Mouse (Mus musculus) right cerebral cortex, postnatal 4 days (tissue): Measurements from ENCODE around the gene Vmn1r188.
"Not testable (repeated sequence)": the region's sequence is repeated elsewhere in the genome, so short reads cannot be mapped to it uniquely, and the experiment has no call there.

Experiments used
- DNase-seq: peaks from one replicate; pipeline ENCODE4 v3.0.0-alpha.2; 2022

Vmn1r188 gene

GRCm38 (mm10) chr13:22084140-22084539 lies at the start of gene Vmn1r188:
Vmn1r188 (plus strand) TSS chr13:22084440.
- DNase-seq: not testable (repeated sequence)

DNA sequence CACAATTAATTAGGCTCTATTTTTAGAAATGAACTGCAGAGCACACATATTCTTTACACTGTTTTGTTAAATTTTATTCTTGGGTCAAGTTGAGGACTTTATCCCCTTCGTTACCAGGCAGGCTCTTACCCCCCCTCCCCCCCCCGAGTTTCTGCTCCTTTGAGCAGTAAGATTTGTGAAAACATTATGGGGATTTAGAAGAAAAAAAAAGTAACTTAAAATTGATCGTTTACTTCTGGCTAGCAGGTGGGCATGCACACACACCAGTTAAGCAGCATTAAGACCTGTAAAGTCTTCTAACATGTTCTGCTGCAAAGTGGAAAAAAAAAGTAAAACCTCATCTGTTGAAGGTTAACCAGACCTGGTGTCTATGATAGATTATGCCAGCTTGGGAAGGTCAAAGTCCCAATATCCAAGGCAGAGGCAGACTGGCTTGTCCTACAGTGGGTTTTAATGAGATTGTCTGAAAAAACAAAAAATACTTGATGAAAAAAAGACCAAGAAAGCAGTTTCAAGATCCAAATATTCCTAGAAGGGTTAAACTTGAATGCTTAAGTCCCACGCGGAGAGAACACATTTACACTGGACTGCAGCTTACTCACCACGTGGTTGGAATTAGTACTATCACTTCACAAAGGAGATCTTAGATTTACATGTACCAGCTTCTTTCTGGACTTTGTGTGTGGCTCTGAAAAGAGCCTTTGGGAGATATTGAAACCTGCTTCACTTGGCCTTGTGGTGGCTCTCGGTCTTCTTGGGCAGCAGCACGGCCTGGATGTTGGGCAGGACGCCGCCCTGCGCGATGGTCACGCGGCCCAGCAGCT lies 49.6 kb upstream of the Vmn1r188 start:
- DNase-seq: no peak

- DNase-seq: peak; percentile 71
Measured at GRCm38 (mm10) chr13:22035267-22036148, 48.7 kb upstream of the Vmn1r188 start, which contains the start of the genes Hist1h2ah and Hist1h2bk. Hist1h2ah (minus strand) TSS chr13:22035568. Hist1h2bk (plus strand) TSS chr13:22035870.

DNA sequence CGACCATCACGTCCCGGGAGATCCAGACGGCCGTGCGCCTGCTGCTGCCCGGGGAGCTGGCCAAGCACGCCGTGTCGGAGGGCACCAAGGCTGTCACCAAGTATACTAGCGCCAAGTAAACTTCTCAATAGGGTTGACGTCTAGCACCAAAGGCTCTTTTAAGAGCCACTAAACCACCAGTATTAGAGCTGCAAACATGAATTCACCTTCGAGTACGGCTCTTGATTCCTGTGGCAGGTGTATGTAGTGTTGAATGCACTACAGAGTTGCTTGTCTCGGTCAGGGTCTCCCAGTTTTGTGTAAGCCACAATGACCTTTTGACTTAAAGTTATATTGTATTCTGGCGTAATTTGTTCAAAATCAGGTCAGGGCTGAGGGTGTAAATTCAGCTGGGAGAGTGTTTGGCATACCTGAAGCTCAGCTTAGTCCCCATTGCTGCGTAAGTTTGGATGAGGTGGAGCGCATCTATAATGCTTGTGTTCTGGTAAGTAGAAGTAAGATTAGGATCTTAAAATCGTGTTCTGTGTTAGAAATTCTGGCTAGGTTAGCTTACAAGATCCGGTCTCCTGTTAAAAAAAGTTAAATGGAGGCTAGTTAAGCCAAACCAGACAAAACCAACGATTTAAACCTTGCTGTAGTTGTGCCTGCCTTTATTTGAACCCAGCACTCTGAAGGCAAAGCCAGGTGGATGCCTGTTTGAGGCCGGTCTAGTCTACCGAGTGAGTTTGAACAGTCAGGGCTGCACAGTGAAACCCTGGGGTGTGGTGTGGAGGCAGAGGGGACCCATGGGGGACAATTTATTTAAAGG lies 47.9 kb upstream of the Vmn1r188 start:
- no peak for DNase-seq

GRCm38 (mm10) chr13:22036986-22037385 lies 47.3 kb upstream of the Vmn1r188 start:
- DNase-seq: no peak

- no peak for DNase-seq
Measured at GRCm38 (mm10) chr13:22037415-22037814, 46.8 kb upstream of the Vmn1r188 start.

DNA sequence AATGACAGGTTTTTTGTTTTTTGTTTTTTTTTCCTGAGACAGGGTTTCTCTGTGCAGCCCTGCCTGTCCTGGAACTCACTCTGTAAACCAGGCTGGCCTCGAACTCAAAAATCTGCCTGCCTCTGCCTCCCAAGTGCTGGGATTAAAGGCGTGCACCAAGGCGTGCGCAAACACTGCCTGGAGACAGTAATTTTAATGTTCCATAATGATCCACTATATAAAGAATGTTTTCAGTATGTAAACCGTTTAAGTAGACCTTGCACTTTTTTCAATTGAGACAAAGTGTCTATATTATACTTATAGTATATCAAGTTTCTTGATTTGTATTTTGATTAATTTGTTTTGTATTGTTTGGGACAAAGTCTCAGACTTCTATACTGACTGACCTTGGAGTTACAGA lies 44.9 kb upstream of the Vmn1r188 start:
- DNase-seq: no peak

DNA sequence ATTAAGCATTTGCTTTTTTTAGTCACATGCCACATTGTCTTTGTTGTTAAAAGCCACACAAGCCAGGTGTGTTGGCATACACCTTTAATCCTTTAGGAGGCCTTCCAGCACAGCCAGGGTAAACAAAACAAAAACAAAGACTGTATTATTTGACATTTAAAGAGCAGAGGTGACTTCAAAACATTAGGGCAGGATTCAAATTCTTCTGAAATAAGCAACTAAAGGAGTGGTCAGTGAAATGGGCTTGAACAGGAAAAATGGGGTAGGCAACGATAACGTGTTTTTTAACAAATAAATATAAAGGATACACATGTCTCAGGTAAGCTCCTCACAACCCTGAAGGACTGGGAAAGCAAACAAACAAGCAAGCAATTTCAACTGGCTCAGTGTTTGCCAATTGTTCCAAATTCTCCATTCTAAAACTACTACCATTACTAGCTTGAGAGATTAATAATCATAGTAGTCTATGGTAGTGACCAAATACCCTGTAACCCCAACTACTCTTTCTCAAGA lies 44.2 kb upstream of the Vmn1r188 start:
- no peak for DNase-seq

DNA sequence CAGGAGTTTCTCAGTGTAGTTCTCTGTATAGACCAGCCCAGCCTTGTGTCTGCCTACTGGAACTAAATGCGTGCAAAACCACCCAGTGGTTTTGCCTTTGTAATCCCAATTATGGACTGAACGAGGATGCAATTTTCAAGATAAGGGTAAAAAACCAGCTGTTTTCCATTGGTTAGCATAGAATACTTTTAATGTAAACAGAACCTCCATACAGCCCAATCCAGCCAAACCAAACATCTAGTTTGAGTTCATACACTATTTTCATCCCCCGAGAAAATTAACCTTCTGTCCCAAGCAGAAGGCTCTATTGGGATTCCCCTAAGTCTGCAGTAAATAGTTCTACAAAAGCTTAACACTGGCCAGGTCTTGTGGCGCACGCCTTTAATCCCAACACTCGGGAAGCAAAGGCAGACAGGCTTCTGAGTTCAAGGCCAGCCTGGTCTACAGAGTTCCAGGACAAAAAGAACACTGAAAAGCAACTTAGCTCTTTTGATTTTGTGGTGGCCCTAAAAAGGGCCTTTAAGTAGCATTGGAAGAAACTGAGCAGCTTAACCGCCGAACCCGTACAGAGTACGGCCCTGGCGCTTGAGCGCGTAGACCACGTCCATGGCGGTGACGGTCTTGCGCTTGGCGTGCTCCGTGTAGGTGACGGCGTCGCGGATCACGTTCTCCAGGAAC lies 43.6 kb upstream of the Vmn1r188 start:
- DNase-seq: no peak

DNA sequence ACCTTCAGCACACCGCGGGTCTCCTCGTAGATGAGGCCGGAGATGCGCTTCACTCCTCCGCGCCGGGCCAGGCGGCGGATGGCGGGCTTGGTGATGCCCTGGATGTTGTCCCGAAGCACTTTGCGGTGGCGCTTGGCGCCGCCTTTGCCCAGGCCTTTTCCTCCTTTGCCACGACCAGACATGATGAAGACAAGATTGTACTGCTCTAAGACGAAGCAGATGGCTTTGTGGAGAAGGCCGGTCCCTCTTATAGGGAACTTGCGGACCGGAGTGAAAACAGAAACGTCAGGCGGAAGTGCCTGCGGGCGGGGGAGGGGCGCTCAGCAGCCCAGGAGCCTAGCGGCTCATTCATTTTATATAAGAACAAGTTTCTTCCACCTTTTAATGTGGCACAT lies 43.1 kb upstream of the Vmn1r188 start, which contains the start of gene Hist1h4i:
Hist1h4i (minus strand) TSS at position 221 of the 395 bp plus-strand sequence.
- DNase-seq: peak; percentile 96

- no peak for DNase-seq
Measured at GRCm38 (mm10) chr13:22041651-22042567, 42.3 kb upstream of the Vmn1r188 start.

DNA sequence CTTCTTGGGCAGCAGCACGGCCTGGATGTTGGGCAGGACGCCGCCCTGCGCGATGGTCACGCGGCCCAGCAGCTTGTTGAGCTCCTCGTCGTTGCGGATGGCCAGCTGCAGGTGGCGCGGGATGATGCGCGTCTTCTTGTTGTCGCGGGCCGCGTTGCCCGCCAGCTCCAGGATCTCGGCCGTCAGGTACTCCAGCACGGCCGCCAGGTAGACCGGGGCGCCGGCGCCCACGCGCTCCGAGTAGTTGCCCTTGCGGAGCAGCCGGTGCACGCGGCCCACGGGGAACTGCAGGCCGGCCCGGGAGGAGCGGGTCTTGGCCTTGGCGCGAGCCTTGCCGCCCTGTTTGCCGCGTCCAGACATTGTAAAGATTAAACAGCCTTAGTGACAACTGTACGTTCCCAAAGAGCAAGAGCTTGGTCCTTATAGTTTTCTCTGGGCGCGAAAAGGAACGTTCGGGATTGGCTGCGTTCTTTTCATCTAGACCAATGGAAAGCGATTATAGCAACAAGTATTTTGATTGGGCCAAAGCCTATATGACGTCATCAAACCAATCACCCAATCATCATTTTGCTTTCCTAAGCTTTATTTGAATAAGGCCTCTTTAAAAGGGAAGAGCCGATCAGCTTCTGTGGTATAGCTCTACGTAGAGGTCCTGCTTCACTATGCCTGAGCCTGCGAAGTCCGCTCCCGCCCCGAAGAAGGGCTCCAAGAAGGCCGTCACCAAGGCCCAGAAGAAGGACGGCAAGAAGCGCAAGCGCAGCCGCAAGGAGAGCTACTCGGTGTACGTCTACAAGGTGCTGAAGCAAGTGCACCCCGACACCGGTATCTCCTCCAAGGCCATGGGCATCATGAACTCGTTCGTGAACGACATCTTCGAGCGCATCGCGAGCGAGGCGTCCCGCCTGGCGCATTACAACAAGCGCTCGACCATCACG lies 41.4 kb upstream of the Vmn1r188 start, which contains the start of the genes Hist1h2ag and Hist1h2bj:
Hist1h2ag (minus strand) TSS at position 377 of the 935 bp plus-strand sequence.
Hist1h2bj (plus strand) TSS at position 647 of the 935 bp plus-strand sequence.
- DNase-seq: peak; percentile 57

- DNase-seq: no peak
Measured at GRCm38 (mm10) chr13:22043503-22044431, 40.5 kb upstream of the Vmn1r188 start.

- DNase-seq: no peak
Measured at GRCm38 (mm10) chr13:22044432-22045155, 39.6 kb upstream of the Vmn1r188 start.

GRCm38 (mm10) chr13:22045311-22045710 lies 38.9 kb upstream of the Vmn1r188 start:
- DNase-seq: no peak

- DNase-seq: no peak
Measured at GRCm38 (mm10) chr13:22049041-22049440, 35.2 kb upstream of the Vmn1r188 start.

GRCm38 (mm10) chr13:22049737-22050440 lies 34.4 kb upstream of the Vmn1r188 start:
- DNase-seq: peak; percentile 54
